Mouse (Mus musculus) adrenal gland, adult (tissue): Measurements from ENCODE around the gene Fam71e1.
A peak's percentile ranks its signal among the peaks of the same experiment; 100 is the strongest.

ENCODE experiments used
- DNase-seq, 2 experiments: peaks; one replicate each; pipeline ENCODE4 v3.0.0; 2022 to 2023; ENCODE audit warnings: low spot score in 1 of 2; ENCODE audit not compliant: inconsistent age in 2 of 2

The Fam71e1 gene

DNA sequence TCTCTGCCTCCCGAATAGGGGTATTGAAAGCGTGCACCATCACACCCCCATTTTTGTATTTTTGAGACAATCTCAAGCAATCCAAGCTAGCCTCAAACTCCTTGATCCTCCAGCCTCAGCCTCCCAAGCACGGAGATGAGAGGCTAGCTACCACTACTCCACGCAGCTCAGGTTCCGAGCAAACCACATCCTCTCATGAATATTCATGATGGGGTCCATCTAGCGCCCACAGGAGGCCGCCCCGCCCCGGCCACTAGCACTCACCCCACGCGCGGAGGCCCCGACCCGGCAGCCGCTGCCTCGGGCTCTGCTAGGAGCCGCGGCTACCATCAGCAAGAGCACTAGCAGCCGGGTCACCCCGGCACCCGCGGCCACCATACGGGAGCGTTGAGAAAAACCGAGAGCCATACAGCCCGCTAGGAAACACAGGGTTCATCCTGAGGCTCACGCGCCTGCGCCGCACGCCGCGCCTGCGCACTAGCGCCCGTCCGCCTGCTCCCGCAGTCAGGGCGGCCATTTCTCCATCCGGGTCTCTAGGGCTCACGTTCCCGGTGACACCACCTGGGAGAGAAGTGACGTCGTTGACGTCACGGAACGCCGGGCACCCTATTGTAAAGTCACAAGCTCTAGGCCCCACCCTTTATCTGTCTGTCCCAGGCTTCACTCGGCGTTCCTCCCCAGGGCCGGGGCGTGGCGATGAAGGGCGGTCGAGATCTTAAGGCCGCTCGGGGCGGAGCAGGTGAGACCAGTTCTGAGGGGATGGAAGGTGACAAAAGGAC lies at the start of gene Fam71e1, which contains the start of gene Emc10:
Fam71e1 (plus strand) TSS at position 590 of the 779 bp plus-strand sequence.
Emc10 (minus strand) TSS at position 538 of the 779 bp plus-strand sequence.
- DNase-seq: peak; percentile 98 to 99

DNA sequence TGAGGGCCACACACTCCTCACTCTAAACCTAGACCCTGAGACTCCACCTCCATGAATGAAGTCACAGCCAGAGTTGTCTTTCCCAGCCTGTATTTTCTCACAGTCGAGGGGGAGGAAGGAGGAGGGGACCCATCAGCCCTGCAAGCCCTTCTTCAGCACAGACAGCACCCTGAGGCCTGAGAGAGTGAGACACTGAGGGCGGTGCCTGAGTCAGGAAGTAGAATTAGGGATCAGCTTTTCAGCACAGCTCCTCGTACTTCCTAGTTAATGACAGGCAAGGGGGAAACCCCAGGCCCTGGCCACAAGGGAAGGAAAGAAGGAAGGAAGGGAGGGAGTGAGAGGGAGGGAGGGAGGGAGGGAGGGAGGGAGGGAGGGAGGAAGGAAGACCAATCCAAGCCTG lies 43.1 kb upstream of the Fam71e1 start:
- no peak for DNase-seq

DNA sequence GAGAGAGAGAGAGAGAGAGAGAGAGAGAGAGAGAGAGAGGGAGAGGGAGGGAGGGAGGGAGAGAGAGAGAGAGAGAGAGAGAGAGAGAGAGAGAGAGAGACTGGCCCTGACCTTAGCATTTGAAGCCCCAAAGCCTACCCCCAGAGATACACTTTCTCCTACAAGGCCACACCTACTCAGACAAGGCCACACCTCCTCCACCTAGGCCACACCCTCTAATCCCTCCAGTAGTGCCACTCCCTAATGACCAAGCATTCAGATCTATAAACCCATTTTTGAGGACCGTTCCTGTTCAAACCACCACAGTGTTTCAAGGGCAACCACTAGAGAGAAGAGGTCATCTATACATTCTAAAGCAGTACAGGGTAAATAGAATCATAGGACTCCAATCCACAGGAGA lies 40.1 kb upstream of the Fam71e1 start:
- no peak for DNase-seq

DNA sequence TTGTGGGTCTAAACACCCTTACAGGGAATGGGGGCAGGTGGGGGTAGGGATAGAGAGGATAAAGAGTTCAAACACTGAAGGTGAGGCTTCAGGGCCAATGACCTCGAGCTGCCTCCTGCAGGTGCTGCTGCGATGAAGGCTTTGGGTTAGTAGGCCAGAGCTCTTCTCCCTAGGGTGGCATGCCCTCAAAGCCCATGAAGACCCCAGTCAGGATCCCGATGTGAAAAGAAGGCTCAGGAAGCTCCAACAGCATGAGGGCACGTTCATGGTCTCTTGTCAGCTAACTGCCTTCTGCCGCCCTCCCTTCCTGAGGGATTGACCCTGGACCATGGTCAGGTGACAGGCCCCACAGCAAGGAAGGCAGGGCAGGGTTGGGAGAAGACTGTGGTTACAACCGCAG lies 36.3 kb upstream of the Fam71e1 start:
- no peak for DNase-seq

DNA sequence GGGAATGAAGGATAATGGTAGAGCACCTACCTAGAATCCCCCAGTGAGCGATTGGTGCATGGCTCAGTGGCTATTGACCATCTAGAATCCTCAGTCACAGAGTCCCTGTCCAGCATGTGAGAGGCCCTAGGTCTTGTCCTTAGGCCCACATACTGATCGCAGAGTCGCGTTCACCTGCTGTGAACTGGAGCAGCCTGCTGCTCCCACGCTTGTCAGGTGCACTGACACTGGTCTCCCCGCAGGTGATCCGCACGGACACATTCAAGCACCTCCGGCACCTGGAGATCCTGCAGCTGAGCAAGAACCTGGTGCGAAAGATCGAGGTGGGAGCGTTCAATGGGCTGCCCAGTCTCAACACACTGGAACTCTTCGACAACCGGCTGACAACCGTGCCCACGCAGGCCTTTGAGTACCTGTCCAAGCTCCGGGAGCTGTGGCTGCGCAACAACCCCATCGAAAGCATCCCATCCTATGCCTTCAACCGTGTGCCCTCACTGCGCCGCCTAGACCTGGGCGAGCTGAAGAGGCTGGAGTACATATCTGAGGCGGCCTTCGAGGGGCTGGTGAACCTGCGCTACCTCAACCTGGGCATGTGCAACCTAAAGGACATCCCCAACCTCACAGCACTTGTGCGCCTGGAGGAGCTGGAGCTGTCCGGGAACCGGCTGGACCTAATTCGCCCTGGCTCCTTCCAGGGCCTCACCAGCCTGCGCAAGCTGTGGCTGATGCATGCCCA lies 35.4 kb upstream of the Fam71e1 start:
- DNase-seq: no peak

DNA sequence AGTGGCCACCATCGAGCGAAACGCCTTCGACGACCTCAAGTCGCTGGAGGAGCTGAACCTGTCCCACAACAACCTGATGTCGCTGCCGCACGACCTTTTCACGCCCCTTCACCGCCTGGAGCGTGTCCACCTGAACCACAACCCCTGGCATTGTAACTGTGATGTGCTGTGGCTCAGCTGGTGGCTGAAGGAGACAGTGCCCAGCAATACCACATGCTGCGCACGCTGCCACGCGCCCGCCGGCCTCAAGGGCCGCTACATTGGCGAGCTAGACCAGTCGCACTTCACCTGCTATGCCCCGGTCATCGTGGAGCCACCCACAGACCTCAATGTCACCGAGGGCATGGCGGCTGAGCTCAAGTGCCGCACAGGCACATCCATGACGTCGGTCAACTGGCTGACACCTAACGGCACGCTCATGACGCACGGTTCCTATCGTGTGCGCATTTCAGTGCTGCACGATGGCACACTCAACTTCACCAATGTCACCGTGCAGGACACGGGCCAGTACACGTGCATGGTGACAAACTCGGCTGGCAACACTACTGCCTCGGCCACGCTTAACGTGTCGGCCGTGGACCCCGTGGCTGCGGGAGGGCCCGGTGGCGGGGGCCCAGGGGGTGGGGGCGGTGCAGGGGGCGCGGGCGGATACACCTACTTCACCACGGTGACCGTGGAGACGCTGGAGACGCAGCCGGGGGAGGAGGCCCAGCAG lies 34.7 kb upstream of the Fam71e1 start:
- DNase-seq: no peak

DNA sequence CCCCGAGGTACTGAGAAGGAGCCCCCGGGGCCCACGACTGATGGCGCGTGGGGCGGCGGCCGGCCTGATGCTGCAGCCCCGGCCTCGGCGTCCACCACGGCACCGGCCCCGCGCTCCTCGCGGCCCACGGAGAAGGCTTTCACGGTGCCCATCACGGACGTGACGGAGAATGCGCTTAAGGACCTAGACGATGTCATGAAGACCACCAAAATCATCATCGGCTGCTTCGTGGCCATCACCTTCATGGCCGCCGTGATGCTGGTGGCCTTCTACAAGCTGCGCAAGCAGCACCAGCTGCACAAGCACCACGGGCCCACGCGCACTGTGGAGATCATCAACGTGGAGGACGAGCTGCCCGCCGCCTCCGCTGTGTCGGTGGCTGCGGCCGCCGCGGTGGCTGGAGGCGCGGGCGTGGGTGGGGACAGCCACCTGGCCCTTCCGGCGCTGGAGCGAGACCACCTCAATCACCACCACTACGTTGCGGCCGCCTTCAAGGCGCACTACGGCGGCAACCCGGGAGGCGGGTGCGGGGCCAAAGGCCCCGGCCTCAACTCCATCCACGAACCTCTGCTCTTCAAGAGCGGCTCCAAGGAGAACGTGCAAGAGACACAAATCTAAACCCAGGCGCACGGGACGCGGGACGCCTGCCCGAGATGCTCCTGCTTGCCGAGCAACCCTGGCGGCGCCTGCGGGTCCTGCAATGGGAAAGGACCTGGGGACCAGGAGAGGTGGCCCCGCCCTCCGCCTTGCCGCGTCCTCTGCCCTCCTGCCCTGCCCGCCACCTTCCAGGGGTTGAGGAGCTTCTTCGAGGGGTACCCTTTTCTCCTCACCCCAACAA lies 33.9 kb upstream of the Fam71e1 start:
- DNase-seq: no peak

DNA sequence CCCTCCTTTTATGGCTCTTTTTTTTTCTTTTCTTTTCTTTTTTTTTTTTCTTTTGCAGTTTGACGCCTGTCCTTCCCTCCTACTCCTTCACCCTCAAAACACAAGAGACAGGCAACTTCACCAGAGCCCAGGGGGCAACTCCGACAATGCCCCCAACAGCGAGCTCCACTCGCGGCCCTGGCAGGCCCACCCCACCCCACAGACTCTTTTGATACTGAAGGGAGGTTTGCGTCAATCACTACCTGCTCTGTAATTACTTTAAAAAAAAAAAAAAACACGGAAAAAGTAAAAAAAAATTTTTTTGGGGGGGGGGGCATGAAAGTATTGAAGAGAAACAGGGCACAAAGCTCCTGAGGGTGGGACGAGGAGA lies 33.3 kb upstream of the Fam71e1 start:
- DNase-seq: no peak

DNA sequence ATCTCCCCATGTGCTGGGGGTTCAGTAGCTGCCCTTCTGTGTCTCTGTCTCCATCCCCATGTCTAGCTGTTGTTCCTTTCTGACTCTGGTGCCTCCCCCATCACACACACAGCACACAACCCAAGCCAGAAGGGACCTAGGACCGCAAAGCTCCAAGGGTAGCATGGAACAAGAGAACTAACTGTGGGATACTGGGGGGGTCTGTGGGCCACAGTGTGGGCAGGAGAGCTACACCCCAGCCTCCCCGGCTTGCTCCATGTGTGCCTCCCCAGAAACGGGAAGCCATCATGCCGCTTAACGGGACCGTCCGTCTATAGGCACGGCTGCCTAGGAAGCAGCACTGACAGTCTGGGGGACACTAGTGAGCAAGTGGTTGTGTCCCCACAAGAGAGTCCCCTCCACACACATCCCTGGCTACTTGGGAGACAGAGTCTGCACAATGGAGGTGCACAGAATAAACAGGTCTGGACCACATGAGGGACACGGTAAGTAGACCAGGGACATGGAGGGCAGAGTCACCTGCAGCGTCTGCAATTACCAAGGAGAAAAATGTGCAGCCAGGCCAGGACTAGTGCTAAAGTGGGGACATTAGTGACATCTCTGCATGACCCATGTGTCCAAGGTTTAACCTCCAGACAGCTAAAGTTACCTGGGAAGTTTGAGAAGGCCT lies 32.7 kb upstream of the Fam71e1 start:
- DNase-seq: no peak

DNA sequence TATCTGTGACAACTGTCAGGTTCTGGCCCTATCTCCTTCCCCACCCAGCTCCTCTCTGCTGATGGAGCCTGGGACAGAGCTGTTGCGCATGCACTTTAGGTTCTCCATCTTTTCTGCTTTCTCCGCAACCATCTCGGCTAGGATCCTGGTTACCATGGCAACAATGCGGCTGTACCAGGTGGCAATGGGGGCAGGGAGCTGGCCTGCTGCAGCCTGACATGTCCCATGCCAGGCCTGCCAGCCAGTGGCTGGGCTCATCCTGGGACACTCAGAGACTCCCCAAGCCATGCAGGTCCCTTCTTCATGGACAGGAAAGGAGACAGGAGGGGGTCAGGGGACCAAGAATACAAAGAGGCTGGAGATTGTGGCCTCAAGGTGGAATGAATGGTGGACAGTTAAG lies 31.9 kb upstream of the Fam71e1 start:
- no peak for DNase-seq

DNA sequence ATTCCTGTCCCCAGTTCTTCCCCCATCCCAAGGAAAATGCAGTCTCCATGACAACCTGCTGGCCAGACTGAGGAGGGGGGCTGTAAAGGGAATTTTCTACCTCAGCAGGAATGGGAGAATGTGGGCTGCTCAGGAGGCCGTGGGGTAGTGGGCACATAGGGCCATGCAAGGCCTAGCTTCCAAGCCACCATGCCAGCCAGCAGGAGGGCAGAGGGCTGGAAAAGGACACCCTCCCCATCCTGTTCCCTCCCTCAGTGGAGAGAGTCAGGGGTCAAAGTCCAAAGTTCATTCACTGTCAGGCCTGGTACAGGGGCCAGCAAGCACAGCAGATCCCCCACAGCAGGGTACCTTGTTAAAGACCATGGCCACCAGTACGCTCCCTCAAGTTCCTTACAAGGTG lies 31.3 kb upstream of the Fam71e1 start, which contains the start of gene Aspdh:
Aspdh (plus strand) TSS at position 281 of the 400 bp plus-strand sequence.
- no peak for DNase-seq

DNA sequence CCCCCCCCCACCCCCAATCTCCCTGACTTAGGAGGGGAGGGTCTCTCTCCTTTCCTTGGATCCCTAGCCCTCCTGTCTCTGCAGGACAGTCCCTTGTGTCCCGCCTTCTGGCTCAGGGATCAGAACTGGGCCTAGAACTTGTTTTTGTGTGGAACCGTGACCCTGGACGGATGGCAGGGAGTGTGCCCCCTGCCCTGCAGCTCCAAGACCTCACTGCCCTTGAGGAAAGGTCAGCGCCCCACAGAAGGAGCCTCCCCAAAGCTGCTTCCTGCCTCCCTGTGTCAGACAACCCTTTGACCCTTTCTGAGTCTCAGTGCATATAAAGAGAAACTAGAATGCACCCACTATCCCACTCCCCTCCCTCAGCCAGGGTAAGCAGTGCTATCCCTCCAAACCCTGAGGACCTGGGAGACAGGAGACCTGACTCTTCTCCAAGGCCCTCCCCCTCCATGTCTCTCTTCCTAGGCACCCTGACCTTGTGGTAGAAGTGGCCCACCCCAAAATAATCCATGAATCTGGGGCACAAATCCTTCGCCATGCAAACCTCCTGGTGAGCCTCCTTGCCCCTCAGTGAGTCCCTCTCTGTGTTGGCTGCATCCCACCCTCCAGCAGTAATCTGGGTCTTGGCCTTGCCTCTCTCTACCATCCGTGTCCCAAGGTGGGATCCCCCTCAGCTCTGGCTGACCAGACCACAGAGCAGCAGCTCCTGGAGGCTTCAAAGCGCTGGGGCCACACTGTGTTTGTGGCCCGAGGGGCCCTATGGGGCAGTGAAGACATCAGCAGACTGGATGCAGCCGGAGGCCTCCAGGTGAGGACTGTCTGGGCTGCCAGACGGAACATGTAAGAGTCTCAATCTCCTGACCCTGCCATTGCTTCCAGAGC lies 30.1 kb upstream of the Fam71e1 start:
- no peak for DNase-seq

DNA sequence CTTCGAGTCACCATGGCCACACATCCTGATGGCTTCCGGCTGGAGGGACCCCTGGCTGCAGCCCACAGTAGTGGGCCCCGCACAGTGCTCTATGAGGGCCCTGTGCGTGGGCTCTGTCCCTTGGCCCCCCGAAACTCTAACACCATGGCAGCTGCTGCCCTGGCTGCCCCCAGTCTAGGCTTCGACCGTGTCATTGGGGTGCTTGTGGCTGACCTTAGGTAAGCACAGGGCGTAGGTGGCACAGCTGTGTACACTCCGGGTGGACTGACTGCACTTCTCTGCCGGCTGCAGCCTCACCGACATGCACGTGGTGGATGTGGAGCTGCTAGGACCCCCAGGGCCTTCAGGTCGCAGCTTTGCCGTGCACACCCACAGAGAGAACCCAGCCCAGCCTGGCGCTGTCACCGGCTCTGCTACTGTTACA lies 29.5 kb upstream of the Fam71e1 start:
- DNase-seq: peak in 1 of 2 experiments; percentile 48

DNA sequence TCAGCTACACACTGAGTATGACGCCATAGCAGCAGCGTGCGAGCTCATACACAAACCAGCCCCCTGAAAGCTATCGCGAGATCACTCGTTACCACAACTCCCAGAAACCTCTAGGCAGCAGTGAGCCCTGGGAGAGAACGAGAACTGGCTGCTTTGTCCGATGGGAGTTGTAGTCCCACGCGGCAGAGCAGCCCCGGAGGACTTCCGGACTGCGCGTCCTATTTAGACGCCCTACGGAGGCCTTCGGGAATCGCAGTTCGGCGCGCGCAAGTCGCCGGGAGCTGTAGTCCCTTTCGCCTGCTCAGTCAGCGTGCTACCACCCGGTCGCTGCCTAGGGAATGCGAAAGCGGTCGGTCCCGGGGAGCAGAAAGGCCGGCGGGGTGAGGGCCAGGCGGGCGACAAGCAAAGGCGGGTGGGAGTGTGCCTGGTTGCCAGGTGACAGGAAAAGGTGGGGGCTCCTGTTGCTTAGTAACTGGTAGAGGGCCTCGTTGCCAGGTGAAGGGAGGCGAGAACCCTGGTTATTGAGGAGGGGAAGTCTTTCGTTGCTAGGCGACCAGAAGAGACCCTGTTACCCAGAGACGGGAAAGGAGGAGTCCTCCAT lies 28.5 kb upstream of the Fam71e1 start, which contains the start of gene Josd2:
Josd2 (plus strand) TSS at position 170 of the 601 bp plus-strand sequence.
- DNase-seq: peak; percentile 96 to 98

DNA sequence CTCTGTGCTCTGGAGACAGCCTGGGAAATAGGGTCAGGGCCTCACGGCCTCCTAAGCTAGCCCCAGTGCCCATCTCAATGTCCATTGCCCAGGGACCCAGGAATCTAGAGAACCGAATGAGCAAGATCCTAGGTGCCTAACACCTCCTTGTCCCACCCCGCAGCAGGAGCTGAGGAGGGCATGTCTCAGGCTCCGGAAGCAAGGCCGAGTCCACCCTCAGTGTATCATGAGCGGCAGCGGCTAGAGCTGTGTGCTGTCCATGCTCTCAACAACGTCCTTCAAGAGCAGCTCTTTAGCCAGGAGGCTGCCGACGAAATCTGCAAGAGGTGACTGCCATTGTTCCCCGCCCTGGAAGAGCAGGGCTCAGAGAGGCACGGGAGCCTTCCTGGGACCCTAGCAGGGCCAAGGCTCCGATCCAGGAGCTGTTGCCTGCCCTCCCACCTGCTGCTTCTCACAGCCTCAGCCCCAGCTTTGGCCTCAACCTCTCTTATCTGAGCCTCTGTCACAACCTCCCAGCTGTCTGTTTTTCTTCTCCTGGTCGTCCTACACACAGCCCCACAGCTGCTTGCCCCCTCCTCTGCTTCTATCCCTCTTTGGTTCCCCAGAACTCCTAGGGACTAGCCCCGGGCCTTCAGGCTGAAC lies 27.6 kb upstream of the Fam71e1 start:
- no peak for DNase-seq

DNA sequence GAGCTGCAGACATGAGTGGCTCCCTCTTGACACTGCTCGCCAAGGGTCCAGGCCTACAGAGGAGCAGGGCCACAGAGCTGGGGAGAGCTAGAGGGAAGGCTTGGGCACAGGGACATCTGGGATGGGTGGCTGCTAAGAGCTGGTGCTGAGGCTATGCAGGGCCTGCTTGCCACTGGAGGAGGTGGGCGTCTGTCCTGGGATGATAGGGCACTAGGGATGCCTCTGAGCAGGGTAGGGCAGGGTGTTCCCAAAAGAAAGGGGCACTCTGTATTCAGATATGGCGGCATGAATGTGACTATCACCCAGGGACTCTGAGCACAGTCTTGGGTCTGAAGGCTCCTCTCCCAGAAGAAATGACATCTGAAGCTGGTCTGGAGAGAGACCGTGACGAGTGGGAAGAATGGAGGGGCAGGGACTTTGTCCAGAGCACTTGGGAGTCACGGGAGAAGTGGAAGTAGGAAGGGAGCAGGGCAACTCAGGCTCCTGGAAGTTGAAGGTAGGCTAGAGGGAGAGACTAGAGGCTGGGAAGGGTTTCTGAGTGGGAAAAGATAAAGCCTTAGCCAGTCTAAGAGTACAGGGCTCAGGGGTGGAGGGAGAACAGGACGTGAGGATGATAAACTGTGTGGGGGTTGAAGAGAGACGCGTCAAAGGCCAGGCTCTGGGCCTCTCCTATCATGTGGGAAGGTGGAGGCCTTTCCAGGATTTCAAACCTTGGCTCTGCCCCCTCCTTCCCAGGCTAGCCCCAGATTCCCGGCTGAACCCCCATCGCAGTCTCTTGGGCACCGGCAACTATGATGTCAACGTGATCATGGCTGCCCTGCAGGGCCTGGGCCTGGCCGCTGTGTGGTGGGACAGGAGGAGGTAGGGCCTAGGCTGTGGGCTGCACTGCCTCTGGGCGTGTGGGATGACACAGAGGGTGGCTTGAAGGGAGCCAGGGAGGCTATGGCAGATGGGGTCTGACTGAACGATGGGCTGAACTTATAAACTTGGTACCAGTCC lies 26.4 kb upstream of the Fam71e1 start:
- no peak for DNase-seq
